Mouse (Mus musculus) large intestine, adult 2 months (tissue): ENCODE data around the gene Setd1a. TPM values are rescaled to one million over a fixed set of nuclear protein-coding genes. Genes with fewer than 3 reads are reported as not detected.
"Not testable (repeated sequence)": the region's sequence is repeated elsewhere in the genome, so short reads cannot be mapped to it uniquely, and the experiment has no call there.

Source experiments
- DNase-seq: peaks from one replicate; pipeline ENCODE4 v3.0.0-alpha.2; 2012; ENCODE audit warnings: low read depth, low spot score
- WGBS: fragments of 180-500 bp; shearing (Covaris S2); methylation state at CpG from one replicate; pipeline ENCODE4 v1.1.7; 2018; 5-methylcytosine and 5-hydroxymethylcytosine counted together
- polyA plus RNA-seq: library from polyadenylated mRNA; depleted of rRNA; stranded (reverse); fragments of >200 nt; gene quantifications from 2 replicates; pipeline ENCODE4 v1.2.3, GENCODE M21; 2012; rRNA removed

Setd1a gene
- polyA plus RNA-seq, 1 experiment = 6.7 TPM

GRCm38 (mm10) chr7:127822494-127822893 is 46.0 kb downstream of the Setd1a start:
- DNase-seq = no peak
- WGBS = 72% methylated on average over 3 of the region's 3 CpGs

DNA sequence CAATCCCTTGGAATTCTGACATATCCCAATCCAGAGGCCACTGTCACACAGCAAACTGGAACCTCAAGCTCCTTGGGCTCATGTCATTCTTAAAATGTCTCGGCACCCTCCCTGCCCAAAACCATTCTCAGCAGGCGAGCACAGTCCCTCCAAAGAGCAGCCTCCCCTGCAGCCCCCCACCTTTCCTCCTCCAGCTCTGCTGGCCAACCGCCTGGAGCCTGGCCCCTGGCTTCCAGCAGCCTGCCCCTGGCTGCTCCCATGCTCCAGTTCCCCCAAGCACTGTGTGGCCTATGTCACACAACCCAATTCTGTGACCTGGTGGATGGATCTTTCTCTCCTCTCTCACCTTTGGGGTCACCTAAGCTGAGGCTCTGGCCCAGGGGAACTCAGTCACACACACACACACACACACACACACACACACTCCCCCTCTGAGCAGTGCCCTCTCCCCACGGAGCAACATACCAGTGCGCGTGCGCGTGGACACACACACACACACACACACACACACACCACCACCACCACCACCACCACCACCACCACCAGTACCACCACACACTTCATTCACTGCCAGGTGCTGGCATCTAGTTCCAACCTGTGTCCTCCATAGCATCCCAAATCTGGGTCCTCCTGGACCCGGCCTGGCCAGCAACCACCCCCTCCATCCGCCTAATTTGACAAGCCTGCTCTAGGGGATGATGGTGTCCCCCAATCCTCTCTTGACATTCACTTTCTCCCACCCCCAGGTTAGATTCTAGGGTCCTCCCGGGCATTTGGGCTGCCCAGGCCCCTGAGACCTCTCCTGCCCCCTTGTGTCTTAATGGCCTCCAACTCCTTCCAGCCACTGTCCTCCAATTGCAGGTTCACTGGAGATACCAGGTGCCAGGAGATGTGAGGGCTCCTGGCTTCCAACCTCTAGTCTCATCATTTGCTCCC is 47.0 kb downstream of the Setd1a start:
- 81% methylated on average over 11 of the region's 11 CpGs for WGBS
- no peak for DNase-seq

DNA sequence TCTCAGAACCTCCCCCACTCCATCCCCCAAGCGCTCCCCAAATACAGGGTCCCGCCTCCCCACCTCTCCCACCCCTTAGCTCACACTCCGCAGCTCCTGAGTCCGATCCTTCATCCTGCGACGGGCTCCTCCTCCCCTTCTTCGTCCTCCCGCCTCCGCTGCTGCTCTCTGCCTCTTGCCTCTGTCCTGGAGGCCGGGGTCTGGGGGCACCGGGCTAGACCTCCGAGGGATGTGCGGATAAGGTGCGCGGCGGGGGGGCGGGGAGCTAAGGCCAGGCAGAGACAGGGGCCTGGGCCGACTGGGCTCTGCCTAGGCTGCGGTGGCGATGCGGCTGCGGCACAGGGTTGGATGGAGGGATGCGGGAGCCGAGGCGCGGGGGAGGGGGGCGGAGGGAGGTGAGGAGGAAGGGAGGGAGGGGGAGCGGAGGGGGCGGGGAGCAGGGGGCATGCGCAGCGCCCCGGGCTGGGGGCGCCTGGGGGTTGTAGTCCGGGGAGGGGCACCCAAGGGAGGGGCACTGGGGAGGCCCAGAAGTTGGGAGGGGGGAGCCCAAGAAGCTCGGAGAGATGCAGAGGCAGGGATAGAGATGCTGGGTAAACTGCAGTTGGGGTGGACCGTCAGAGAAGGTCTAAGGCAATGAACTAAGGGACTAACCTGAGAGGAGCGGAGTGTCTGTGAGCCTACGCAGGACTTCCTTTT is 47.9 kb downstream of the Setd1a start, which contains the start of the genes Stx4a and Stx1b:
Gene Stx4a, plus strand, starts transcription at position 119 of the 696 bp plus-strand sequence.
Gene Stx1b, minus strand, starts transcription at position 374 of the 696 bp plus-strand sequence.
- WGBS = 22% methylated on average over 35 of the region's 38 CpGs
- DNase-seq = no peak

DNA sequence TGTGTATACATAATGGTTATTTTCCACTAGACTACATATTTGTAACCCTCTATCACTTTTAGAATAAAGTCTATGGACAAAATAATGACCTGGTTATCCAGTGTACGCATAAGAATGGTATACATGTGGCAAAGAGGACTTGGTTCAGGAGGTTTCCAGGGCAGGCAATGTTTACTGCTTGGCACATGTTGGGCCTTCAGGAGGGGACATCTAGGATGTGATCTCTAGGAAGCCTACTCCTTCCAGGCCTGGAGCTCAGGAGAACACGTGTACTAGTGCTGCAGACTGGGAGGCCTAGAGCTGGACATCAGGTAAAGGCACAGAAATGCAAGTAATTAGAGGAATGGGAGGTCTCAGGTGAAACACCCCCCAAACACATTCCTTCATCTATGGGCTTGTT is 59.1 kb downstream of the Setd1a start:
- no peak for DNase-seq
- WGBS = 81% methylated on average over 2 of the region's 2 CpGs

GRCm38 (mm10) chr7:127837473-127837872 is 61.0 kb downstream of the Setd1a start:
- DNase-seq = no peak

GRCm38 (mm10) chr7:127837878-127838277 is 61.4 kb downstream of the Setd1a start:
- DNase-seq = not testable (repeated sequence)
- 85% methylated on average over 4 of the region's 4 CpGs for WGBS

More at GRCm38 (mm10) chr7:127837473-127837872, 61.0 kb downstream of the Setd1a start:
- WGBS = 87% methylated on average over 5 of the region's 5 CpGs

GRCm38 (mm10) chr7:127840031-127840430 is 63.6 kb downstream of the Setd1a start:
- 96% methylated on average over 2 of the region's 2 CpGs for WGBS
- not testable (repeated sequence) for DNase-seq

DNA sequence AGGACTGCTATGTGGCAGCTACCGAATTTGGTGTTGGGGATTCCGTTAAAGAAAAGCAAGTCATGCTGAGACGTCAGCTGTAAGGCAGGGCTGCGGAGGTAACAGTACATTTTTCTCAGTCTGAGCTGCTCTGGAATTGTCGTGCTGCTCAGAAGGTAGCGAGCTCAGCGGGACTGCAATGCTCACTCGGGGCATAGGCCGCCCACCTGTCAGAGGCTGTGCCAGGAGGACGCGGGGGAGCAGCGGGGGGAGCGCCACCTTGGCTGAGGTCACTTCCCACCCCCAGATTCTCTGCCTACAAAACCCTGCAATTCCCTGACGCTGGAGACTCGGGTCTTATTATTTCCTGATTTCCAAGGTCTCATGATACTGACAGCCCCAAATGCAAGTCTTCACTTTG is 64.4 kb downstream of the Setd1a start:
- 3% methylated on average over 15 of the region's 15 CpGs for WGBS
- DNase-seq = no peak

GRCm38 (mm10) chr7:127841340-127842000 is 65.0 kb downstream of the Setd1a start:
- WGBS = under 1% methylated on average over 46 of the region's 46 CpGs
- DNase-seq = peak; percentile 80

DNA sequence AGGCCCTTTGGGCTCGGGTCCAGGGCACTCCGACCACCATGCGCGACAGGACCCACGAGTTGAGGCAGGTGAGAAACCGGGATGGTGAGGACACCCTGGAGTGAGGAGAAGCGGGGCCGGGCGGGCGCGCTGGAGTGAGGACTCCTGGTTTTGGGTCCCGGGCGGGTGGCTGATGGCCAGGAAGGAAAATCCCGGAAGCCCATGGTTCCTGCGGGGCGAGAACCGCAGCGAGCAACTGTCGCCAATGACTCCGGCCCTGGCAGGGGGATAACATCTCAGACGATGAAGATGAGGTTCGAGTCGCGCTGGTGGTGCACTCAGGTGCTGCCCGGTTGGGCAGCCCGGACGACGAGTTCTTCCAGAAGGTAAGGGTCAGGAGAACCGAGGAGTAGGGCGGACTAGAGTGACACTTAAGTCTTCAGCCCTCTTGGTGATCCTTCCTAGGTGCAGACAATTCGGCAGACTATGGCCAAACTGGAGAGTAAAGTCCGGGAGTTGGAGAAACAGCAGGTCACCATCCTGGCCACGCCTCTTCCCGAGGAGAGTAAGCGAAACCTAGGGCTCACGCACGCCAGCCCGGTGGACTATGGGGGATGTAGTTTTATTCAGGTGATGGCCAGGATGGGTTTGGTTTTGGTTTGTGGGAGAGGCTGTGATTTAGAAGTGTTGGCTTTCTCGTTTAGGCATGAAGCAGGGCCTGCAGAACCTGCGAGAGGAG is 65.7 kb downstream of the Setd1a start:
- DNase-seq = peak; percentile 79
- 1% methylated on average over 40 of the region's 40 CpGs for WGBS

Other genes with a start within 250 kb of the Setd1a start
- gene Tmem265, start 215.3 kb upstream of the Setd1a start, polyA plus RNA-seq = 2.7 and 3.5 TPM in 2 replicates
- 47.2 and 62.7 TPM in 2 replicates for gene Phkg2, start 203.3 kb upstream of the Setd1a start, polyA plus RNA-seq
- 1.3 and 1.4 TPM in 2 replicates for gene Ccdc189, start 188.1 kb upstream of the Setd1a start, polyA plus RNA-seq
- 23.7 and 30.9 TPM in 2 replicates for gene Rnf40, start 187.9 kb upstream of the Setd1a start, polyA plus RNA-seq
- 5.3 and 7.6 TPM in 2 replicates for gene Zfp629, start 160.9 kb upstream of the Setd1a start, polyA plus RNA-seq
- gene Bcl7c, start 67.7 kb upstream of the Setd1a start, polyA plus RNA-seq = 17.5 and 21.2 TPM in 2 replicates
- 3.0 and 3.4 TPM in 2 replicates for gene Ctf1, start 63.9 kb upstream of the Setd1a start, polyA plus RNA-seq
- not detected in 2 replicates for gene Ctf2, start 44.5 kb upstream of the Setd1a start, polyA plus RNA-seq
- 28.6 and 34.4 TPM in 2 replicates for gene Fbxl19, start 32.1 kb upstream of the Setd1a start, polyA plus RNA-seq
- gene Orai3, start 6.9 kb upstream of the Setd1a start, polyA plus RNA-seq = 15.7 and 20.5 TPM in 2 replicates
- gene Gm49388, start 8.9 kb downstream of the Setd1a start, polyA plus RNA-seq = not detected in 2 replicates
- 55.9 and 69.1 TPM in 2 replicates for gene Hsd3b7, start 23.9 kb downstream of the Setd1a start, polyA plus RNA-seq
- 64.0 and 81.2 TPM in 2 replicates for gene Stx4a, start 47.6 kb downstream of the Setd1a start, polyA plus RNA-seq
- gene Stx1b, start 47.9 kb downstream of the Setd1a start, polyA plus RNA-seq = 1.7 and 3.1 TPM in 2 replicates
- 12.8 and 19.5 TPM in 2 replicates for gene Zfp646, start 99.6 kb downstream of the Setd1a start, polyA plus RNA-seq
- 5.4 and 5.9 TPM in 2 replicates for gene Zfp668, start 100.2 kb downstream of the Setd1a start, polyA plus RNA-seq
- gene Prss53, start 114.3 kb downstream of the Setd1a start, polyA plus RNA-seq = 0.80 and 1.1 TPM in 2 replicates
- not detected in 2 replicates for gene Gm21974, start 118.8 kb downstream of the Setd1a start, polyA plus RNA-seq
- gene Vkorc1, start 118.9 kb downstream of the Setd1a start, polyA plus RNA-seq = 69.3 and 83.9 TPM in 2 replicates
- gene Bckdk, start 127.4 kb downstream of the Setd1a start, polyA plus RNA-seq = 82.2 and 87.5 TPM in 2 replicates
- gene Kat8, start 135.8 kb downstream of the Setd1a start, polyA plus RNA-seq = 14.2 and 14.8 TPM in 2 replicates
- 33.4 and 34.9 TPM in 2 replicates for gene Prss8, start 153.4 kb downstream of the Setd1a start, polyA plus RNA-seq
- gene Prss36, start 170.1 kb downstream of the Setd1a start, polyA plus RNA-seq = 3.2 and 4.4 TPM in 2 replicates
- gene Fus, start 190.8 kb downstream of the Setd1a start, polyA plus RNA-seq = 187 and 218 TPM in 2 replicates
- 928 and 1,122 TPM in 2 replicates for gene Pycard, start 217.2 kb downstream of the Setd1a start, polyA plus RNA-seq
- gene Trim72, start 227.3 kb downstream of the Setd1a start, polyA plus RNA-seq = 6.8 and 9.8 TPM in 2 replicates